Mouse (Mus musculus): ENCODE data around the gene Fscn1.

- no peak for TF ChIP-seq EP300 (IDR thresholded peaks at IDR 0.05; ENCODE audit: low read depth)
- no peak for TF ChIP-seq CTCF (IDR thresholded peaks at IDR 0.05; ENCODE audit: low read depth)
Observed at GRCm38 (mm10) chr5:142968411-142968810, 8.3 kb downstream of the Fscn1 start.
